Mouse (Mus musculus) hindbrain, embryonic 14.5 days (tissue): ENCODE results near the gene Lingo4. TPM values are rescaled to one million over a fixed set of nuclear protein-coding genes. Genes with fewer than 3 reads are reported as not detected.

Source experiments
- ATAC-seq: fragments of 200-750 bp; cut with Nextera tagmentation; 2 replicates; pipeline ENCODE4 v1.8.0; 2017; ENCODE audit warnings: moderate number of reproducible peaks, mild to moderate bottlenecking, moderate TSS enrichment, moderate library complexity; ENCODE audit not compliant: low FRiP score
- DNase-seq: peaks from one replicate; pipeline ENCODE4 v3.0.0-alpha.2; 2015; ENCODE audit warnings: low spot score
- H3K27ac ChIP-seq: fragments of 300-500 bp; sonication (generic); 2 replicates; pipeline ENCODE4 v1.5.1; 2014; ENCODE audit warnings: mild to moderate bottlenecking, moderate library complexity
- H3K27me3 ChIP-seq: fragments of 300-500 bp; sonication (generic); 2 replicates; pipeline ENCODE4 v1.6.1; 2014; ENCODE audit warnings: mild to moderate bottlenecking, low read length, mixed read lengths; ENCODE audit not compliant: control insufficient read depth, insufficient read depth
- H3K36me3 ChIP-seq: fragments of 300-500 bp; sonication (generic); replicated peaks from 2 replicates; pipeline ENCODE4 v1.6.1; 2014; ENCODE audit not compliant: control insufficient read depth, insufficient read depth
- H3K4me1 ChIP-seq: fragments of 300-500 bp; sonication (generic); replicated peaks from 2 replicates; pipeline ENCODE4 v1.6.1; 2014; ENCODE audit warnings: antibody characterized with exemption, low read length, mixed read lengths; ENCODE audit not compliant: control insufficient read depth, insufficient read depth
- H3K4me2 ChIP-seq: fragments of 300-500 bp; sonication (generic); replicated peaks from 2 replicates; pipeline ENCODE4 v1.6.1; 2014; ENCODE audit warnings: mild to moderate bottlenecking, moderate library complexity
- H3K4me3 ChIP-seq: fragments of 300-500 bp; sonication (generic); replicated peaks from 2 replicates; pipeline ENCODE4 v1.5.1; 2014; ENCODE audit warnings: mild to moderate bottlenecking, low read length
- H3K9ac ChIP-seq: fragments of 300-500 bp; sonication (generic); 2 replicates; pipeline ENCODE4 v1.6.1; 2014
- H3K9me3 ChIP-seq: fragments of 300-500 bp; sonication (generic); 2 replicates; pipeline ENCODE4 v1.6.1; 2016; ENCODE audit warnings: low read length; ENCODE audit not compliant: control insufficient read depth
- WGBS: fragments of 180-500 bp; shearing (Covaris S2); extraction: QIAGEN DNeasy Blood & Tissue Kit; methylation state at CpG from one replicate; pipeline ENCODE4 v1.1.7; 2014; 5-methylcytosine and 5-hydroxymethylcytosine counted together
- polyA plus RNA-seq: library from polyadenylated mRNA; unstranded; fragments of >200 nt; fragmentation: Nextera tagmentation; extraction: Ambion mirVana; gene quantifications from 2 replicates; pipeline ENCODE4 v1.2.1, GENCODE M21; 2014

Gene Lingo4
- polyA plus RNA-seq, 1 experiment from 2014 or later: 0.94 TPM

GRCm38 (mm10) chr3:94430980-94431379 lies 32.7 kb downstream of the Lingo4 start:
- H3K9me3 ChIP-seq: no peaks in the 10 kb centered on the region
- WGBS: 86% methylated on average over 2 of the region's 2 CpGs
- H3K9ac ChIP-seq: no peak overlapping the region
- no peak for ATAC-seq
- no peak overlapping the region for H3K4me2 ChIP-seq
- H3K4me3 ChIP-seq: no peak overlapping the region
- no peak for DNase-seq
- H3K4me1 ChIP-seq: no peaks in the 10 kb centered on the region
- H3K27ac ChIP-seq: no peak overlapping the region
- no peaks in the 10 kb centered on the region for H3K27me3 ChIP-seq
- H3K36me3 ChIP-seq: peaks cover 56% of the 10 kb centered on the region

GRCm38 (mm10) chr3:94434305-94434704 lies 36.0 kb downstream of the Lingo4 start:
- H3K27me3 ChIP-seq: no peaks in the 10 kb centered on the region
- no peak overlapping the region for H3K9ac ChIP-seq
- no peak overlapping the region for H3K4me2 ChIP-seq
- H3K36me3 ChIP-seq: peaks cover 24% of the 10 kb centered on the region
- ATAC-seq (no peak), DNase-seq (no peak)
- H3K4me1 ChIP-seq: no peaks in the 10 kb centered on the region
- no peaks in the 10 kb centered on the region for H3K9me3 ChIP-seq
- H3K4me3 ChIP-seq: no peak overlapping the region
- 95% methylated on average over 2 of the region's 2 CpGs for WGBS
- no peak overlapping the region for H3K27ac ChIP-seq

- Histone ChIP-seq H3K9me3 (no peaks in the 10 kb centered on the region), H3K4me1 (no peaks in the 10 kb centered on the region), H3K27me3 (no peaks in the 10 kb centered on the region), H3K36me3 (0 out of 2 replicates have a peak, but pooled peaks cover 4% of the 10 kb centered on the region), H3K4me2 (no peak overlapping the region), H3K4me3 (no peak overlapping the region), H3K27ac (no peak overlapping the region), H3K9ac (no peak overlapping the region)
- DNase-seq (no peak), ATAC-seq (no peak)
- WGBS: 82% methylated on average over 9 of the region's 9 CpGs
These were observed 38.1 kb downstream of the Lingo4 start for GRCm38 (mm10) chr3:94436420-94436819.

- no peaks in the 10 kb centered on the region for H3K27me3 ChIP-seq
- no peaks in the 10 kb centered on the region for H3K4me1 ChIP-seq
- H3K4me2 ChIP-seq: no peak overlapping the region
- H3K27ac ChIP-seq: no peak overlapping the region
- DNase-seq: no peak
- no peak for ATAC-seq
- no peaks in the 10 kb centered on the region for H3K9me3 ChIP-seq
- 41% methylated on average over 3 of the region's 3 CpGs for WGBS
- H3K4me3 ChIP-seq: no peak overlapping the region
- H3K36me3 ChIP-seq: peaks cover 17% of the 10 kb centered on the region
- H3K9ac ChIP-seq: no peak overlapping the region
These were observed 42.9 kb downstream of the Lingo4 start for GRCm38 (mm10) chr3:94441182-94441581.

- H3K27ac ChIP-seq: peak within 1 kb of the TSS; percentile 82
- peak within 1 kb of the TSS; percentile 91 for H3K4me2 ChIP-seq
- no peaks in the 10 kb centered on the region for H3K27me3 ChIP-seq
- peaks cover 36% of the 10 kb centered on the region for H3K36me3 ChIP-seq
- ATAC-seq: peak; percentile 98
- H3K4me3 ChIP-seq: peak within 1 kb of the TSS; percentile 98
- H3K9me3 ChIP-seq: no peaks in the 10 kb centered on the region
- no peaks in the 10 kb centered on the region for H3K4me1 ChIP-seq
- peak; percentile 98 for DNase-seq
- 1% methylated on average over 39 of the region's 39 CpGs for WGBS
- H3K9ac ChIP-seq: peak within 1 kb of the TSS; percentile 95
These were observed 44.8 kb downstream of the Lingo4 start, which contains the start of gene Mrpl9 for GRCm38 (mm10) chr3:94442951-94443596. Gene Mrpl9 (plus strand): TSS chr3:94443318.

GRCm38 (mm10) chr3:94443597-94443964 lies 45.3 kb downstream of the Lingo4 start, which contains the start of gene Oaz3:
Gene Oaz3 (minus strand): TSS chr3:94443915.
- ATAC-seq (no peak; the same call in 1 of the 2 replicates), DNase-seq (no peak)
- WGBS: 1% methylated on average over 24 of the region's 24 CpGs

GRCm38 (mm10) chr3:94449377-94449776 lies 51.1 kb downstream of the Lingo4 start:
- no peak for DNase-seq
- H3K27me3 ChIP-seq: no peaks in the 10 kb centered on the region
- no peak overlapping the region for H3K9ac ChIP-seq
- ATAC-seq: no peak
- 98% methylated on average over 2 of the region's 2 CpGs for WGBS
- no peaks in the 10 kb centered on the region for H3K9me3 ChIP-seq
- no peak overlapping the region for H3K4me2 ChIP-seq
- no peak overlapping the region for H3K27ac ChIP-seq
- no peaks in the 10 kb centered on the region for H3K4me1 ChIP-seq
- peaks cover 55% of the 10 kb centered on the region for H3K36me3 ChIP-seq
- H3K4me3 ChIP-seq: no peak overlapping the region

More at GRCm38 (mm10) chr3:94443597-94443964, 45.3 kb downstream of the Lingo4 start, which contains the start of gene Oaz3:
- no peaks in the 10 kb centered on the region for H3K9me3 ChIP-seq
- H3K4me2 ChIP-seq: peak within 1 kb of the TSS; percentile 91
- no peaks in the 10 kb centered on the region for H3K4me1 ChIP-seq
- H3K4me3 ChIP-seq: peak within 1 kb of the TSS; percentile 98
- peaks cover 41% of the 10 kb centered on the region for H3K36me3 ChIP-seq
- H3K9ac ChIP-seq: peak within 1 kb of the TSS; percentile 95
- no peaks in the 10 kb centered on the region for H3K27me3 ChIP-seq
- peak within 1 kb of the TSS; percentile 82 for H3K27ac ChIP-seq

Other genes starting within 250 kb of the Lingo4 start
- not detected in 2 replicates for gene Gm10696, start 220.3 kb upstream of the Lingo4 start, polyA plus RNA-seq
- gene Gm5286, start 201.8 kb upstream of the Lingo4 start, polyA plus RNA-seq: not detected in 2 replicates
- gene Gm4778, start 134.5 kb upstream of the Lingo4 start, polyA plus RNA-seq: not detected in 2 replicates
- 62.1 and 66.4 TPM in 2 replicates for gene Them4, start 88.4 kb upstream of the Lingo4 start, polyA plus RNA-seq
- not detected in 2 replicates for gene Them5, start 56.4 kb upstream of the Lingo4 start, polyA plus RNA-seq
- gene C2cd4d, start 36.1 kb upstream of the Lingo4 start, polyA plus RNA-seq: 2.6 and 4.1 TPM in 2 replicates
- 0.36 and 0.57 TPM in 2 replicates for gene Rorc, start 25.7 kb upstream of the Lingo4 start, polyA plus RNA-seq
- 45.8 and 53.5 TPM in 2 replicates for gene Tdrkh, start 14.8 kb downstream of the Lingo4 start, polyA plus RNA-seq
- 58.4 and 59.9 TPM in 2 replicates for gene Mrpl9, start 44.8 kb downstream of the Lingo4 start, polyA plus RNA-seq
- gene Oaz3, start 45.4 kb downstream of the Lingo4 start, polyA plus RNA-seq: 0.89 and 1.2 TPM in 2 replicates
- 182 and 237 TPM in 2 replicates for gene Celf3, start 79.8 kb downstream of the Lingo4 start, polyA plus RNA-seq
- 15.8 and 24.9 TPM in 2 replicates for gene Riiad1, start 81.8 kb downstream of the Lingo4 start, polyA plus RNA-seq
- gene Snx27, start 184.2 kb downstream of the Lingo4 start, polyA plus RNA-seq: 68.0 and 75.0 TPM in 2 replicates
- not detected in 2 replicates for gene Gm10972, start 244.6 kb downstream of the Lingo4 start, polyA plus RNA-seq